Mouse (Mus musculus) liver, embryonic 13.5 days (tissue): ENCODE data around the gene Spg7. TPM values are rescaled to one million over a fixed set of nuclear protein-coding genes. Genes with fewer than 3 reads are reported as not detected.

Experiments used
- ATAC-seq: fragments of 200-750 bp; cut with Nextera tagmentation; 2 replicates; pipeline ENCODE4 v1.8.0; 2017; ENCODE audit warnings: low read depth, mild to moderate bottlenecking, moderate number of reproducible peaks, moderate library complexity
- DNase-seq: peaks from one replicate; pipeline ENCODE4 v3.0.0; 2022
- H3K27ac ChIP-seq: fragments of 300-500 bp; sonication (generic); 2 replicates; pipeline ENCODE4 v1.5.1; 2015; ENCODE audit warnings: moderate library complexity, mild to moderate bottlenecking, inconsistent platforms
- H3K27me3 ChIP-seq: fragments of 300-500 bp; sonication (generic); 2 replicates; pipeline ENCODE4 v1.6.1; 2015; ENCODE audit warnings: mild to moderate bottlenecking, inconsistent platforms
- H3K36me3 ChIP-seq: fragments of 300-500 bp; sonication (generic); 2 replicates; pipeline ENCODE4 v1.6.1; 2015; ENCODE audit warnings: mild to moderate bottlenecking, inconsistent platforms
- H3K4me1 ChIP-seq: fragments of 300-500 bp; sonication (generic); replicated peaks from 2 replicates; pipeline ENCODE4 v1.6.1; 2015; ENCODE audit warnings: inconsistent platforms
- H3K4me2 ChIP-seq: fragments of 300-500 bp; sonication (generic); 2 replicates; pipeline ENCODE4 v1.6.1; 2015; ENCODE audit warnings: inconsistent platforms, mild to moderate bottlenecking, moderate library complexity
- H3K4me3 ChIP-seq: fragments of 300-500 bp; sonication (generic); replicated peaks from 2 replicates; pipeline ENCODE4 v1.5.1; 2015; ENCODE audit warnings: mild to moderate bottlenecking, inconsistent platforms
- H3K9ac ChIP-seq: fragments of 300-500 bp; sonication (generic); 2 replicates; pipeline ENCODE4 v1.6.1; 2015; ENCODE audit warnings: mild to moderate bottlenecking, inconsistent platforms
- H3K9me3 ChIP-seq: fragments of 300-500 bp; sonication (generic); replicated peaks from 2 replicates; pipeline ENCODE4 v1.6.1; 2016; ENCODE audit warnings: inconsistent platforms
- WGBS: fragments of 180-500 bp; shearing (Covaris S2); methylation state at CpG from one replicate; pipeline ENCODE4 v1.1.7; 2015; ENCODE audit not compliant: insufficient replicate concordance; 5-methylcytosine and 5-hydroxymethylcytosine counted together
- polyA plus RNA-seq: library from polyadenylated mRNA; unstranded; fragments of >200 nt; fragmentation: Nextera tagmentation; extraction: Ambion mirVana; gene quantifications from 2 replicates; pipeline ENCODE4 v1.2.1, GENCODE M21; 2015

Spg7 gene
- polyA plus RNA-seq, 1 experiment from 2014 or later, result 25.3 TPM

DNA sequence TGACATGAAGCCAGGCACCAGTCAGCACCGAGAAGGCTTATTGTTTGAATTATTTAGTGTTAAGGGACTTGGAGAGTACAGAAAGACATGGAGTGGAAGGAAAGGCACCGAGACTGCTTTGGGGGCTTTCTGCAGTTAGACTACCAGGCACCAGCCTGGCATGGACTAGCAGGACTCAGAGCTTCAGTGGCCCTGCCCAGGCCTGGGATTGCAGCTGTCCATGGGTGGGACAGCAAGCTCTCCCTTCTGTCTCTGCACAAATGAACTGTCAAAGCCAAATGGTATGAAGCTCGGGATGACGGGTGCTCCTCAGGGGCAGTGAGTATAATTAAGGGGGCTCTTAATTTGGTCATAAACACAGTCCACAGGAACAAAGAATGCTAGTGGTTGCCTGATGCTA, 1.3 kb downstream of the Spg7 start:
- peak overlapping the region; percentile 93 for H3K4me3 ChIP-seq
- H3K27me3 ChIP-seq, result no peaks in the 10 kb centered on the region
- peak overlapping the region; percentile 92 for H3K9ac ChIP-seq
- no peaks in the 10 kb centered on the region for H3K9me3 ChIP-seq
- H3K4me2 ChIP-seq, result peak overlapping the region; percentile 79
- peak overlapping the region; percentile 94 for H3K27ac ChIP-seq
- peaks cover 14% of the 10 kb centered on the region for H3K36me3 ChIP-seq
- 85% methylated on average over 4 of the region's 4 CpGs for WGBS
- ATAC-seq (no peak), DNase-seq (no peak)
- peaks cover 32% of the 10 kb centered on the region for H3K4me1 ChIP-seq

DNA sequence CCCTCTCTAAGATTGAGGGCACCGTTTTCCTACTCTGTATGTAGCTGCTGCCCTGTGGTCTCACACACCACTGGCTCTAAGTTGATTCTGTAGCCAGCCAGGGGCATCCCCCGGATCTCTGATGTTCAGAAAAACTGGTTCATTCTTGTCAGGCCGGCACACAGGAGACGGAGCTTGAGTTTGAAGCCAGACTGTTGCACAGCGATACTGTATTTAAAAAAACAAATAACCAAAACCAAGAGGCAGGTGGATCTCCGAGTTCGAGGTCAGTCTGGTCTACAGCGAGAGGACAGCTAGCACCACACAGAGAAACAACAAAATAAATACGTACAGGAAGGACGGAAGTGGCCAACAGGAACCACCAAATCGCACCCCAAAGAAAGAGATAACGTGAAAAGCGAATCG, 2.1 kb downstream of the Spg7 start:
- peak overlapping the region; percentile 93 for H3K4me3 ChIP-seq
- H3K27me3 ChIP-seq, result no peaks in the 10 kb centered on the region
- DNase-seq, result no peak
- peak; percentile 30 for ATAC-seq
- peaks cover 32% of the 10 kb centered on the region for H3K4me1 ChIP-seq
- no peaks in the 10 kb centered on the region for H3K9me3 ChIP-seq
- under 1% methylated on average over 14 of the region's 14 CpGs for WGBS
- peaks cover 14% of the 10 kb centered on the region for H3K36me3 ChIP-seq
- H3K27ac ChIP-seq, result peak overlapping the region; percentile 94
- peak overlapping the region; percentile 92 for H3K9ac ChIP-seq
- peak overlapping the region; percentile 79 for H3K4me2 ChIP-seq

DNA sequence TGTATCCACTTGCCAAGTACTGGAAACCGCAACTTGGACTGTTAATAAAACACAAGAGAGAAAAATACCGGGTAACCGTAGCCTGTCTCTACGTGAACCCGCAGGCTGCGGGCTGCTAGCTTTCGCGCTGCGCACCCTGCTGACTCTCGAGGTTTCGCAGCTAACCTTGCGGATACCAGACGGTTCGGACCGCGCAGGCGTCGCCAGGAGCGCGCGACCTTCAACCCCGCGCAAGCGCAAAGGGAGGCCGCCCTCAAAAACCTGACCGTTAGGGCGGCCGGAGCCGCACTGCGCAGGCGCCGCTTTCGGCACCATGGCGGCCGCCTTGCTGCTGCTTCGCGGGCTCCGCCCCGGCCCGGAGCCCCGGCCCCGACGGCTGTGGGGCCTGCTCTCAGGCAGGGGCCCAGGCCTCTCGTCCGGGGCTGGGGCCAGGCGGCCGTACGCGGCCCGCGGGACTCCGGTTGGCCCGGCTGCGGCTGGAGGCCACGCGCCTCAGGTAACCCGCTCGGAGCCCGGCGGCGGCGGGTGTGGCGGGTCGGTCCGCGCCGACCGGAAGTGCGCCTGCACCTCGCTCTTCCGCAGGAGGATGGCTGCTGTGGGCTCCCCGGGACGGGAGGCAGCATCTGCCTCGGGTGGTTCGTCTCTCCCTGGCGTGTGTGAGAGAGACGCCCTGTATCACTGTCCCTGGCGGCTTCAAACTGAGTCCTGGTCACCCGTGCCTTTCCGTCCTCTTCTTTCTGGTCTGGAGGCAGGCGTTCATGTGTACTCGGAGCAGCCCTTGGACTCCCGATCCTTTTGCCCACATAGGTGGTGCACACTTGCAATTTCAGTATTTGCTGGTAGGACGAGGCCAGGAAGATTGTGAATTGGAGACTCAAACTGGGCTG, 2.7 kb downstream of the Spg7 start:
- H3K4me1 ChIP-seq, result peaks cover 32% of the 10 kb centered on the region
- ATAC-seq, result peak; percentile 97
- H3K4me2 ChIP-seq, result peak overlapping the region; percentile 79
- H3K27ac ChIP-seq, result peak overlapping the region; percentile 94
- WGBS, result under 1% methylated on average over 83 of the region's 84 CpGs
- no peaks in the 10 kb centered on the region for H3K27me3 ChIP-seq
- peaks cover 18% of the 10 kb centered on the region for H3K36me3 ChIP-seq
- peak overlapping the region; percentile 93 for H3K4me3 ChIP-seq
- no peaks in the 10 kb centered on the region for H3K9me3 ChIP-seq
- peak overlapping the region; percentile 92 for H3K9ac ChIP-seq
- DNase-seq, result peak; percentile 95

DNA sequence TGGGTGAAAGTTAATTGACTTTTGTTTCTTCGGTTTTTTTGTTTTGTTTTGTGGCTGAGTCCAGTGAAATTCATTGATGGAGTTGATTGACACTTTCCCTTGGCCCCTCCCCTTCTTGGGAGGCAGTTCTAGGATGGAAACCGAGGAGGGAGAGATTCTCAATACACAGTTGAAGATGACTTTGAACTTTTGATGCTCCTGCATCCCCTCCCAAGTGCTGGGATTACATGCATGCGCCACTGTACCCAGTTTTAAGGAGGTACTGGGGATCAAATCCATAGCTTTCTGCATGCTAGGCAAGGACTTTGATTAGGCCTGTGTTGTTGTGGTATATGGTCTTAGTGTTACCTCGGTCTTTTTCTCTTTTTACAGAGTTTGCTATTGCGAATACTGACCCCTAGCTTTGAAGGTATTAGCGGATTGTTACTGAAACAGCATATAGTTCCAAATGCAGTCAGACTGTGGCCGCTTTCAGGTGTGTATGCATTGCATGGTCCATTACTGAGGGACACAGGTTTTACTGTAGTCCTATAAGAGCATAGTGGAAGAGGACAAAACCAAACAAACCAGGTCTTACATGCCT, 3.5 kb downstream of the Spg7 start:
- peak; percentile 33 for DNase-seq
- WGBS, result 30% methylated on average over 7 of the region's 7 CpGs
- peak overlapping the region; percentile 92 for H3K9ac ChIP-seq

DNA sequence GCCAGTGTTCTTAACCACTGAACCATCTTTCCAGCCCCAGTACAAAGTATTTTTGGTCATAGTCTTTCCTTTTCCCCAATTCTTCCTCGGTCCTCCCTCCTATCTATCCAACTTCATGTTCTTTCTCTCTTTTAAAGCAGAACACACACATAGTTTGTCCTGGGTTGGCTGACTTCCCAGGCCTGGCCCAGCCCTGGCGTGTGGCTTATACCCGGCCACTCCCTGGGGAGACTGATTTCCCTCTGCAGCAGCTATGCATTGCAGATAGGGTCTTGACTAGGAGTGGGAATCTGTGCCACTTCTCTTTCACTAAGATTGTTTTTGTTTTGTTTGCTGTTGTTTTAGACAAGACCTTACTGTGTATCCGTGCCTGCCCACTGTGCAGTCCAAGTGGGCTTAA, 8.4 kb downstream of the Spg7 start:
- no peaks in the 10 kb centered on the region for H3K27me3 ChIP-seq
- no peak for ATAC-seq
- peaks cover 17% of the 10 kb centered on the region for H3K4me1 ChIP-seq
- DNase-seq, result no peak
- no peak overlapping the region for H3K27ac ChIP-seq
- WGBS, result 77% methylated on average over 4 of the region's 4 CpGs
- no peak overlapping the region for H3K4me3 ChIP-seq
- H3K36me3 ChIP-seq, result peaks cover 58% of the 10 kb centered on the region
- H3K9me3 ChIP-seq, result no peaks in the 10 kb centered on the region
- no peak overlapping the region for H3K9ac ChIP-seq
- no peak overlapping the region for H3K4me2 ChIP-seq

More for the DNA sequence above, 3.5 kb downstream of the Spg7 start:
- H3K27ac ChIP-seq, result peak overlapping the region; percentile 94
- no peaks in the 10 kb centered on the region for H3K27me3 ChIP-seq
- peak overlapping the region; percentile 79 for H3K4me2 ChIP-seq
- H3K36me3 ChIP-seq, result peaks cover 23% of the 10 kb centered on the region
- H3K4me1 ChIP-seq, result peaks cover 32% of the 10 kb centered on the region
- H3K9me3 ChIP-seq, result no peaks in the 10 kb centered on the region
- ATAC-seq, result no peak
- peak overlapping the region; percentile 93 for H3K4me3 ChIP-seq

DNA sequence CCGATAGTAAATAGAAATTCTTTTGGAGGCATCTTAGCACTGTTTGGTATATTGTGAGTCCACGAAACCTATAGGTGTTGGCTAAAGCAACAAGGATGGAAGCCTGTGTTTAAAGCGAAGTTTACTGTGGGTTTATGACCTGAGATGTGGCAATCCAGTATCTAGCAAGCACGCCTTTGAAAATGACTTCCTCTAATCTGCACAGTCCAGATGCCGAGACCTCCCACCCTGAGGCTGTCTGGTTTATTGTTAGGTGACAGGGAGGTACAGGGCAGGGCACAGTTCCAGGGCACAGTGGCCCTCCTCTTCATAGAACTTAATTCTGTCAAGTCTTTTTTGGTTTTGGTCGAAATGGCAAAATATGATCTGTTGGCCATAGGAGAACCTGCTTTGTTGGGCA, 14.5 kb downstream of the Spg7 start:
- Histone ChIP-seq H3K9me3 (no peaks in the 10 kb centered on the region), H3K4me3 (no peak overlapping the region), H3K36me3 (peaks cover 84% of the 10 kb centered on the region), H3K4me1 (peaks cover 19% of the 10 kb centered on the region), H3K4me2 (no peak overlapping the region), H3K27ac (0 out of 2 replicates have a peak overlapping the region, but pooled peaks have one; percentile 16), H3K27me3 (no peaks in the 10 kb centered on the region), H3K9ac (no peak overlapping the region)
- 60% methylated on average over 6 of the region's 6 CpGs for WGBS
- ATAC-seq (peak; percentile 82), DNase-seq (no peak)

DNA sequence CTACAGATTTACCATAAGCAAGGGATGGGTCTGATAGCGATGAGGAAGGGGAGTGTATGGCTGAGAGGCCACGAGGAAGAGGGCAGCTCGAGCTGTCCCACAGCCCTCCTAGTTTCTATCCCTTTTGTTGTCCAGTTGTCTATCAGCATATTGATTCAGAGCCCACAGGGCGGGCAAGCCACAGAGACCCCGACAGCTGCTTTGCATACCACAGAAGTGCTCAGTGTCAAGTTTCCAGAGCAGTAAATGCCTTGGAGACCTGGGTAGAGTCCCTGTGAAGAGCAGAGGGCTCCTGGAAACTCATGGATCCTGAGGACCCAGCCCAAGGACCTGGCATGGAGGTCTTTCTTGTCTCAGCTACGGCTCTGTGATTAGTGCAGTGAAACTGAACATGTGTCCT, 20.3 kb downstream of the Spg7 start:
- peaks cover 84% of the 10 kb centered on the region for H3K36me3 ChIP-seq
- 74% methylated on average over 6 of the region's 6 CpGs for WGBS

DNA sequence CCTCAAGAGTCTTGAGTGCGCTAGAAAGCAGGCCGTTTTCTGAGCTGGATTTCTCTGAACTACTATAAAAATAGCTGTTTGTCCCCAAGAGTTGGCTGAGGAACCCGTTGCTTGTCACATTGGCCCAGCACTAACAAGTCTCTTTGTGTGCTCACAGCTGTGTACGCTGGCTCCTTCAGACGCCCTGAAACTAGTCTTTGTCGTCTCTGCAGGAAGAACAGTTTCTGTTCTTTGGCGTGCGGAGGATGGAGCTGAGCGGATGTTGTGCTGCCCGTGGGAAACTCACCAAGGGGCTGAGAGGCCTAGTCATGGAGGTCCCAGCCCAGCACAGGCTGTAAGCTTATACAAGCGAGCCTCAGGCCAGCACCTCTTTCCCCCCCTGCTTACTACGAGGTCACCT, 20.9 kb downstream of the Spg7 start:
- Histone ChIP-seq H3K27me3 (no peaks in the 10 kb centered on the region), H3K9me3 (no peaks in the 10 kb centered on the region), H3K9ac (no peak overlapping the region), H3K27ac (no peak overlapping the region), H3K4me3 (no peak overlapping the region), H3K4me1 (no peaks in the 10 kb centered on the region), H3K4me2 (no peak overlapping the region), H3K36me3 (peaks cover 89% of the 10 kb centered on the region)
- no peak for DNase-seq
- ATAC-seq, result no peak
- 84% methylated on average over 12 of the region's 12 CpGs for WGBS

More for the DNA sequence above, 20.3 kb downstream of the Spg7 start:
- Histone ChIP-seq H3K9me3 (no peaks in the 10 kb centered on the region), H3K9ac (no peak overlapping the region), H3K4me1 (peaks cover under 1% of the 10 kb centered on the region; the same call in 1 of the 2 replicates), H3K4me3 (no peak overlapping the region), H3K4me2 (no peak overlapping the region), H3K27me3 (no peaks in the 10 kb centered on the region), H3K27ac (no peak overlapping the region)
- ATAC-seq, result no peak
- DNase-seq, result no peak

DNA sequence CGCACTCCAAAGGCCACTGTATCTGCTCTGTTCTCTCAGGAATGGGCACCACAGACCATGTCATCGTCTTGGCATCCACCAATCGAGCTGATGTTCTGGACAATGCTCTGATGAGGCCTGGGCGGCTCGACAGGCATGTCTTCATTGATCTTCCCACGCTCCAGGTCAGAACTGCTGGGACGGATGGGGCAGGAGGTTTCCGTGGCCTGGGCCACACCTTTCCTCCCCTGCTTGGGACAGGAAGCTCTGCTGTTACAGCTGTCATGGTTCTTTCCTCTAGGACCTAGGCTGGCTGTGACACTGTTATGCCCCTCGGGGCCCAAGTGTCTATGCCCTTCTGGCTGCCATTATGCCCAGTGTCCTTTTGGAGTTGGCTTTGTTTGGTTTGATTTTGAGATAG, 24.5 kb downstream of the Spg7 start:
- no peaks in the 10 kb centered on the region for H3K9me3 ChIP-seq
- WGBS, result 76% methylated on average over 9 of the region's 9 CpGs
- no peaks in the 10 kb centered on the region for H3K4me1 ChIP-seq
- no peak for DNase-seq
- no peak overlapping the region for H3K27ac ChIP-seq
- H3K36me3 ChIP-seq, result peaks cover 90% of the 10 kb centered on the region
- ATAC-seq, result no peak
- H3K4me2 ChIP-seq, result no peak overlapping the region
- no peak overlapping the region for H3K9ac ChIP-seq
- no peaks in the 10 kb centered on the region for H3K27me3 ChIP-seq
- H3K4me3 ChIP-seq, result no peak overlapping the region

DNA sequence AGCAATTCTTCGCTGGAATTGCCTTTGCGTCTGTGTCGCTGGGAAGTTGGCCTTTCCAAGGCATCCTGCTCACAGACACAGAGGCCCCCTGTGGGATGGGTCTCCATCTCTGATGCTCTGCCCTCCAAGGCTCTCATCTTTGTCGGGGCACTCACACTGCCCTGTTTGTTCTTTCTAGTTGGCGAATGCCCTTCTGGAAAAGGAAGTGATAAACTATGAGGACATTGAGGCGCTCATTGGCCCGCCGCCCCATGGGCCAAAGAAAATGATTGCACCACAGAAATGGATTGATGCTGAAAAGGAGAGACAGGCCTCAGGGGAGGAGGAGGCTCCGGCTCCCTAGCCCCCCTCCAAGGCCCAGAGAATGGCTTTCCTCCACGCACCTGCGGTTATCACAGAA, 34.5 kb downstream of the Spg7 start:
- no peak overlapping the region for H3K9ac ChIP-seq
- WGBS, result 86% methylated on average over 11 of the region's 11 CpGs
- no peaks in the 10 kb centered on the region for H3K27me3 ChIP-seq
- no peaks in the 10 kb centered on the region for H3K9me3 ChIP-seq
- no peak for DNase-seq
- peaks cover 47% of the 10 kb centered on the region for H3K36me3 ChIP-seq
- H3K27ac ChIP-seq, result no peak overlapping the region
- H3K4me2 ChIP-seq, result no peak overlapping the region
- H3K4me3 ChIP-seq, result no peak overlapping the region
- ATAC-seq, result no peak
- H3K4me1 ChIP-seq, result peaks cover 7% of the 10 kb centered on the region

DNA sequence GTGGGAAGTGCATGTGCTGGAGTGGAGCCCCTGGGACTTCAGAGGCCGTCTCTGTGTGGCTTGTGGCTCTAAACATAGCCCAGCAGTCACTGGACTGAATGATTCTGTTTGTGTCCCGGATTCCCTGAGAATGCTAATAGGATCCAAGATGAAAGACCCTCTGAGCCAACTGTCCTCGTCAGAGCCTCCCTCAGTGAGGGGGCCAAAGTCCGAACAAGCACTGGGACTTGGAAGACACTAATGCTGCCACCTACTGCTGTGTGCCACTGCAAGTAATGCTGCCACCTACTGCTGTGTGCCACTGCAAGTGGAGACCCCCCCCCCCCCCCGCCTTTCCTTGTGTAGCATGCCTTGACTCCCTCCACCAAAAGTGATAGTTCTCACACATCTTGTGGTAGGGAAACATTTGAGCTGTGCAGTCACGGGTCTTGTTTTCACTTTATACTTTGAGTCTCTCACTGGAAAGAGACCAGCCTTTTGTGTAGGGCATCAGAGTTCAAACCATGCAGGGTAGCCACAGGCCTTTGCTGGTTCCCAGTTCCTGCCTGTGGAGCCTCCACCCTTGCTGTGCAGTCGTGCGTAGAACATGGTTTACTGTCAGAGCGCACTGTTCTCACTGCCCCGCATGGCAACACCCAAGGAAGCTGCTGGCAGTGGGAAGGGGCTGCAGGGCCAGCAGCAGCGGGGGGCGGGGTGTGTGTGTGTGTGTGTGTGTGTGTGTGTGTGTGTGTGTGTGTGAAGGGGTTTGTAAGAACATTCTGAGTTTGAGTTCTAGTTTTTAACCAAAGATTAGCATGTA, 35.2 kb downstream of the Spg7 start:
- Histone ChIP-seq H3K27me3 (no peaks in the 10 kb centered on the region), H3K36me3 (peaks cover 49% of the 10 kb centered on the region), H3K4me3 (no peak overlapping the region), H3K27ac (no peak overlapping the region), H3K9me3 (no peaks in the 10 kb centered on the region), H3K4me1 (peaks cover 7% of the 10 kb centered on the region), H3K9ac (no peak overlapping the region), H3K4me2 (no peak overlapping the region)
- ATAC-seq, result no peak
- DNase-seq, result no peak
- WGBS, result 82% methylated on average over 12 of the region's 12 CpGs
